Mouse (Mus musculus): ENCODE measurements around the gene Slc47a2. TPM values are rescaled to one million over a fixed set of nuclear protein-coding genes. Genes with fewer than 3 reads are reported as not detected.
"Not testable (repeated sequence)": the region's sequence is repeated elsewhere in the genome, so short reads cannot be mapped to it uniquely, and the experiment has no call there.

Gene Slc47a2
- polyA plus RNA-seq, 1 experiment from 2014 or later: 0.09 TPM

GRCm38 (mm10) chr11:61320904-61321687, 21.6 kb downstream of the Slc47a2 start:
- 70% methylated on average over 10 of the region's 10 CpGs for WGBS
- H3K9ac ChIP-seq: no peak overlapping the region
- no peaks in the 10 kb centered on the region for H3K4me1 ChIP-seq (replicated peaks)
- no peaks in the 10 kb centered on the region for H3K27me3 ChIP-seq
- no peak overlapping the region for H3K4me3 ChIP-seq
- no peak for ATAC-seq (ENCODE audit: low FRiP score)
- H3K27ac ChIP-seq: no peak overlapping the region
- H3K36me3 ChIP-seq: no peaks in the 10 kb centered on the region
- no peaks in the 10 kb centered on the region for H3K9me3 ChIP-seq
- H3K4me2 ChIP-seq: no peak overlapping the region

DNA sequence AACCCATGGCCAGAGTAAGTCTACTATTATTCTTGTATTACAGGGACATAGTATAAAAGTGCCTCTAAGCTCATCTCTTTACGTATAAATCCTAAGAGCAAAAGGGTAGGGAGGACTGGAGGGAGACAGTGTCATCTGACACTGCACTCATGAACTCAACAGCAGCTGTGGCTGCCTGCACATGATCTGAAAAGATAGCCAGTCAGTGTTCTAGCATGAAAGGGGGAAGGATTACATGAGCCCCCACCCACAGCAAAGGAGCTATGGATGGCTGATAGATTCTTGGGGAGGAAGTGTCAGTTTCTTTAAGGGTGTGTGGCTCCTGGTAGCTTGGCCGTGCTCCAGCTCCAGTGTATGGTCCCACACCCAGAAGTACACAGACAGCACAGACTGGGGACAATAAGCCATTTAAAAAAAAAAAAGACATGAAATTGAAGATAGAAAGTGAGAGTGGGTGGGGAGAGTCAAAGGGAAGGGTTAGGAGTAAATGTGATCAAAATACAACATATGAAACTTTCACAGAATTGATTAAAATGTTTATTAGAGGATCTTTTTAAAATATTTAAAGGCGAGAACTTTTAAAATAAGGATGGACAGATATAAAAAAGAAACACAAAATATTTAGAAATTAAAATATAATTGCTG, 22.6 kb downstream of the Slc47a2 start:
- no peak for ATAC-seq (ENCODE audit: low FRiP score)
- Histone ChIP-seq H3K4me1 (replicated peaks) (no peaks in the 10 kb centered on the region), H3K9ac (no peak overlapping the region), H3K36me3 (no peaks in the 10 kb centered on the region), H3K9me3 (no peaks in the 10 kb centered on the region), H3K27ac (no peak overlapping the region), H3K4me3 (no peak overlapping the region), H3K4me2 (no peak overlapping the region), H3K27me3 (no peaks in the 10 kb centered on the region)
- 82% methylated on average over 3 of the region's 3 CpGs for WGBS

- no peak overlapping the region for H3K9ac ChIP-seq
- H3K4me2 ChIP-seq: no peak overlapping the region
- ATAC-seq (ENCODE audit: low FRiP score): no peak
- H3K36me3 ChIP-seq: no peaks in the 10 kb centered on the region
- H3K27me3 ChIP-seq: no peaks in the 10 kb centered on the region
- no peak overlapping the region for H3K27ac ChIP-seq
- 63% methylated on average over 12 of the region's 12 CpGs for WGBS
- H3K4me3 ChIP-seq: no peak overlapping the region
- H3K4me1 ChIP-seq (replicated peaks): no peaks in the 10 kb centered on the region
- H3K9me3 ChIP-seq: no peaks in the 10 kb centered on the region
These were observed 23.3 kb downstream of the Slc47a2 start for GRCm38 (mm10) chr11:61319233-61319922.

DNA sequence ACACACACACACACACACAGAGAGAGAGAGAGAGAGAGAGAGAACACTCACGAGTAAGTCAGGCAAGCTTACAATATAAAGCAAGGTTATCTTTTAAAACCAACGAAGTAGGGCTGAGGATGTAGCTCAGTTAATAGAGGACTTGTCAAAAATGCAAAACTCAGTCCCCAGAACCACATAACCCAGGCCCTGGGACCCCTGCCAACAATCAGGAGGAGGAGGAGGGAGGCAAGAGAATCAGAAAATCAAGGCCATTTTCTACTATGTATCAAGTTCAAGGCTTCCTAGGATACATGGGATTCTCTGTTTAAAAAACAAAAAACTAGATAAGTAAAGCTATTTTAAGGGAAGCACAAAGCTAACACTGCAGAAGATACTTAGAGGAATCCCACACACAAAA, 25.8 kb downstream of the Slc47a2 start:
- Histone ChIP-seq H3K4me1 (replicated peaks) (no peaks in the 10 kb centered on the region), H3K4me3 (no peak overlapping the region), H3K27me3 (no peaks in the 10 kb centered on the region), H3K9me3 (no peaks in the 10 kb centered on the region), H3K4me2 (no peak overlapping the region), H3K9ac (no peak overlapping the region), H3K27ac (no peak overlapping the region), H3K36me3 (no peaks in the 10 kb centered on the region)
- WGBS: 74% methylated on average over 2 of the region's 2 CpGs
- ATAC-seq (ENCODE audit: low FRiP score): no peak

- WGBS: 80% methylated on average over 7 of the region's 7 CpGs
- Histone ChIP-seq H3K4me2 (no peak overlapping the region), H3K4me1 (replicated peaks) (no peaks in the 10 kb centered on the region), H3K27ac (no peak overlapping the region), H3K4me3 (no peak overlapping the region), H3K27me3 (no peaks in the 10 kb centered on the region), H3K9ac (no peak overlapping the region), H3K36me3 (no peaks in the 10 kb centered on the region), H3K9me3 (no peaks in the 10 kb centered on the region)
- no peak for ATAC-seq (ENCODE audit: low FRiP score)
These were observed 32.3 kb downstream of the Slc47a2 start for GRCm38 (mm10) chr11:61310321-61310720.

- H3K9ac ChIP-seq: no peak overlapping the region
- no peaks in the 10 kb centered on the region for H3K9me3 ChIP-seq
- no peak overlapping the region for H3K27ac ChIP-seq
- no peak overlapping the region for H3K4me3 ChIP-seq
- ATAC-seq (ENCODE audit: low FRiP score): no peak
- H3K36me3 ChIP-seq: no peaks in the 10 kb centered on the region
- no peaks in the 10 kb centered on the region for H3K4me1 ChIP-seq (replicated peaks)
- no peaks in the 10 kb centered on the region for H3K27me3 ChIP-seq
- WGBS: 75% methylated on average over 12 of the region's 12 CpGs
- no peak overlapping the region for H3K4me2 ChIP-seq
These were observed 32.8 kb downstream of the Slc47a2 start for GRCm38 (mm10) chr11:61309831-61310230.

- Histone ChIP-seq H3K4me1 (replicated peaks) (no peaks in the 10 kb centered on the region), H3K4me3 (no peak overlapping the region), H3K27me3 (no peaks in the 10 kb centered on the region), H3K9me3 (no peaks in the 10 kb centered on the region), H3K27ac (no peak overlapping the region), H3K36me3 (no peaks in the 10 kb centered on the region), H3K9ac (no peak overlapping the region), H3K4me2 (no peak overlapping the region)
- no peak for ATAC-seq (ENCODE audit: low FRiP score)
- 41% methylated on average over 7 of the region's 7 CpGs for WGBS
These were observed 34.9 kb downstream of the Slc47a2 start for GRCm38 (mm10) chr11:61307795-61308194.

- no peak overlapping the region for H3K4me2 ChIP-seq
- WGBS: 80% methylated on average over 4 of the region's 4 CpGs
These were observed 37.3 kb downstream of the Slc47a2 start for GRCm38 (mm10) chr11:61305377-61305776.

GRCm38 (mm10) chr11:61304535-61304934, 38.1 kb downstream of the Slc47a2 start:
- not testable (repeated sequence) for ATAC-seq (ENCODE audit: low FRiP score); H3K36me3 ChIP-seq; H3K4me2 ChIP-seq; H3K9ac ChIP-seq; H3K27ac ChIP-seq; H3K4me3 ChIP-seq; H3K27me3 ChIP-seq; H3K4me1 ChIP-seq (replicated peaks); H3K9me3 ChIP-seq
- WGBS: 97% methylated on average over 6 of the region's 10 CpGs

More at GRCm38 (mm10) chr11:61305377-61305776, 37.3 kb downstream of the Slc47a2 start:
- no peak overlapping the region for H3K27ac ChIP-seq
- no peaks in the 10 kb centered on the region for H3K27me3 ChIP-seq
- no peak overlapping the region for H3K9ac ChIP-seq
- peaks cover 7% of the 10 kb centered on the region; the same call in 1 of the 2 replicates for H3K4me1 ChIP-seq (replicated peaks)
- ATAC-seq (ENCODE audit: low FRiP score): no peak
- H3K36me3 ChIP-seq: no peaks in the 10 kb centered on the region
- H3K9me3 ChIP-seq: no peaks in the 10 kb centered on the region
- no peak overlapping the region for H3K4me3 ChIP-seq

DNA sequence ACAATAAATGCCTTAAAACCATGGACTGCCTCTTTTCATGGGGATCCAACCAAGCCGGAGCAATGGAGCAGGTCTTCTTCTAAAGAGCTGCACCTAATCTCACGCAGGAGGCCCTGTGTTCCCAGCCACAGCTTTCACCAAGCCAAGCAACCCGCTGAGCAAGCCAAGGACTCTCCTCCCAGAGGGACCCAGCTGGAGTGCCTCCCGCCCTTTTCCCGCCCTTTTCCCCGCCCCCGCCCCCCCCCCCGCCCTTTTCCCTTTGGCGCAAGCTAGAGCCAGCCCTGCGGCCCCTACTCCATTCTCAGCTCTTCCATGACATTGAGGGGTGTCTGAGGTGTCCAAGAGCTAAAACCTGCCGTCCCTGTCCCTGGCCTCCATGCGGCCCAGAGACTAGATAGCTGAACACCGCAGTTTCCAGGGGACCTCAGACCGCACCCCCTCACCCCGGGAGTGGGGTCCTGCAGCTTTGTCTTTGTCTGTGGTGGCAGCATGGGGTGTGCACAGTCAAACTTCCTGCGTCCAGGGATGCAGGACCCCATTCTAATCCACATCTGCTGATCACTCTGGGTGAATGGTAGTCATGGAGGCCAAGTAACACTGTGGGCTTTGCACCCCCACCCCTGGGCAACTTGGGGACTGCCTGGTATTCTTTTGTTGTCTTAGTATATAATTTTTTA, 41.8 kb downstream of the Slc47a2 start:
- 15% methylated on average over 12 of the region's 16 CpGs for WGBS
- no peak overlapping the region for H3K27ac ChIP-seq
- H3K27me3 ChIP-seq: no peaks in the 10 kb centered on the region
- no peak for ATAC-seq (ENCODE audit: low FRiP score)
- H3K36me3 ChIP-seq: no peaks in the 10 kb centered on the region
- H3K9ac ChIP-seq: no peak overlapping the region
- H3K4me1 ChIP-seq (replicated peaks): peaks cover 7% of the 10 kb centered on the region; the same call in 1 of the 2 replicates
- H3K9me3 ChIP-seq: no peaks in the 10 kb centered on the region
- 0 out of 2 replicates have a peak overlapping the region, but pooled peaks have one; percentile 10 for H3K4me2 ChIP-seq
- H3K4me3 ChIP-seq: no peak overlapping the region

- Histone ChIP-seq H3K27ac (no peak overlapping the region), H3K4me3 (no peak overlapping the region), H3K9ac (no peak overlapping the region), H3K4me1 (replicated peaks) (peaks cover 7% of the 10 kb centered on the region; the same call in 1 of the 2 replicates), H3K4me2 (no peak overlapping the region), H3K27me3 (no peaks in the 10 kb centered on the region), H3K9me3 (no peaks in the 10 kb centered on the region), H3K36me3 (no peaks in the 10 kb centered on the region)
- WGBS: 61% methylated on average over 3 of the region's 3 CpGs
- no peak for ATAC-seq (ENCODE audit: low FRiP score)
These were observed 42.5 kb downstream of the Slc47a2 start for GRCm38 (mm10) chr11:61300205-61300604.

DNA sequence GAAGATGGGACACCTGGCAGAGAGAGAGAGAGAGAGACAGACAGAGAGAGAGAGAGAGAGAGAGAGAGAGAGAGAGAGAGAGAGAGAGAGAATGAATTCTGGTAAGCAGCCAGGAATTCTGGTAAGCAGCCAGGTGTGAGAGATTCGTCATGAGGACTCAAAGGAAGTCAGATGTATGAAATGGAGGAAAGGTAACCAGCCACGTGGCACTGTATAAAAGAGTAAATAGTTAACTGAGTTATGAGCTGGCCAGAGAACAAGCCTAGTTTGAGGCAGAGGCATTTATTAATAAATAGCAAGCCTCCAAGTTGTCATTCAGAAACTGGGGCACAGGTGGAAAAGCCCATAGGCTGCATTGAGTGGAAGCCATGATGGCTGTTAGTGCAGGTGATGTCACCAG, 44.8 kb downstream of the Slc47a2 start:
- H3K4me2 ChIP-seq: no peak overlapping the region
- H3K9ac ChIP-seq: no peak overlapping the region
- ATAC-seq (ENCODE audit: low FRiP score): no peak
- no peak overlapping the region for H3K27ac ChIP-seq
- peaks cover 7% of the 10 kb centered on the region; the same call in 1 of the 2 replicates for H3K4me1 ChIP-seq (replicated peaks)
- H3K4me3 ChIP-seq: no peak overlapping the region
- WGBS: 78% methylated on average over 2 of the region's 2 CpGs
- no peaks in the 10 kb centered on the region for H3K36me3 ChIP-seq
- H3K9me3 ChIP-seq: no peaks in the 10 kb centered on the region
- no peaks in the 10 kb centered on the region for H3K27me3 ChIP-seq

Measured in hindbrain, embryonic 13.5 days (tissue).